Mouse (Mus musculus) limb, embryonic 14.5 days (tissue): Measurements from ENCODE around the gene 4930426L09Rik. TPM values are rescaled to one million over a fixed set of nuclear protein-coding genes. Genes with fewer than 3 reads are reported as not detected.

Source experiments
- ATAC-seq: fragments of 200-750 bp; cut with Nextera tagmentation; 2 replicates; pipeline ENCODE4 v1.8.0; 2017; ENCODE audit warnings: low read depth, moderate number of reproducible peaks, moderate TSS enrichment; ENCODE audit not compliant: low FRiP score
- DNase-seq: peaks from one replicate; pipeline ENCODE4 v3.0.0-alpha.2; 2015; ENCODE audit warnings: low spot score
- H3K27ac ChIP-seq: fragments of 300-500 bp; sonication (generic); replicated peaks from 2 replicates; pipeline ENCODE4 v1.5.1; 2014; ENCODE audit warnings: low read depth, mild to moderate bottlenecking, low read length, moderate library complexity, mixed read lengths
- H3K27me3 ChIP-seq: fragments of 300-500 bp; sonication (generic); 2 replicates; pipeline ENCODE4 v1.6.1; 2014; ENCODE audit warnings: low read length, mixed read lengths; ENCODE audit not compliant: control insufficient read depth, insufficient read depth
- H3K36me3 ChIP-seq: fragments of 300-500 bp; sonication (generic); 2 replicates; pipeline ENCODE4 v1.6.1; 2014; ENCODE audit warnings: mild to moderate bottlenecking, low read length, moderate library complexity, mixed read lengths; ENCODE audit not compliant: control insufficient read depth, insufficient read depth
- H3K4me1 ChIP-seq: fragments of 300-500 bp; sonication (generic); 2 replicates; pipeline ENCODE4 v1.6.1; 2014; ENCODE audit warnings: antibody characterized with exemption, low read length, mixed read lengths; ENCODE audit not compliant: control insufficient read depth, insufficient read depth
- H3K4me2 ChIP-seq: fragments of 300-500 bp; sonication (generic); replicated peaks from 2 replicates; pipeline ENCODE4 v1.6.1; 2014; ENCODE audit warnings: low read depth, mild to moderate bottlenecking, low read length, moderate library complexity; ENCODE audit not compliant: severe bottlenecking
- H3K4me3 ChIP-seq: fragments of 300-500 bp; sonication (generic); replicated peaks from 2 replicates; pipeline ENCODE4 v1.5.1; 2014; ENCODE audit warnings: low read length
- H3K9ac ChIP-seq: fragments of 300-500 bp; sonication (generic); 2 replicates; pipeline ENCODE4 v1.6.1; 2014; ENCODE audit warnings: mild to moderate bottlenecking, low read depth, low read length, moderate library complexity; ENCODE audit not compliant: severe bottlenecking
- H3K9me3 ChIP-seq: fragments of 300-500 bp; sonication (generic); 2 replicates; pipeline ENCODE4 v1.6.1; 2016; ENCODE audit warnings: low read length; ENCODE audit not compliant: control insufficient read depth
- POLR2A ChIP-seq: fragments of 200-500 bp; IDR thresholded peaks from 2 replicates; pipeline ENCODE4 v1.8.0; 2012; ENCODE audit warnings: inconsistent platforms, mild to moderate bottlenecking, moderate library complexity, borderline replicate concordance; ENCODE audit not compliant: insufficient read depth, insufficient read length; ENCODE audit errors: extremely low read depth
- WGBS: fragments of 180-500 bp; shearing (Covaris S2); extraction: QIAGEN DNeasy Blood & Tissue Kit; methylation state at CpG from one replicate; pipeline ENCODE4 v1.1.7; 2014; 5-methylcytosine and 5-hydroxymethylcytosine counted together
- polyA plus RNA-seq, 2 experiments: library from polyadenylated mRNA; depleted of rRNA in 1 of 2; stranded (reverse) in 1 of 2; unstranded in 1 of 2; fragments of >200 nt; fragmentation: Nextera tagmentation in 1 of 2; extraction: Ambion mirVana in 1 of 2; gene quantifications; 2 replicates each; pipeline versions ENCODE4 v1.2.1 to v1.2.3; 2012 to 2014

The 4930426L09Rik gene
- polyA plus RNA-seq, 2 experiments, result 0.25 to 0.59 TPM

DNA sequence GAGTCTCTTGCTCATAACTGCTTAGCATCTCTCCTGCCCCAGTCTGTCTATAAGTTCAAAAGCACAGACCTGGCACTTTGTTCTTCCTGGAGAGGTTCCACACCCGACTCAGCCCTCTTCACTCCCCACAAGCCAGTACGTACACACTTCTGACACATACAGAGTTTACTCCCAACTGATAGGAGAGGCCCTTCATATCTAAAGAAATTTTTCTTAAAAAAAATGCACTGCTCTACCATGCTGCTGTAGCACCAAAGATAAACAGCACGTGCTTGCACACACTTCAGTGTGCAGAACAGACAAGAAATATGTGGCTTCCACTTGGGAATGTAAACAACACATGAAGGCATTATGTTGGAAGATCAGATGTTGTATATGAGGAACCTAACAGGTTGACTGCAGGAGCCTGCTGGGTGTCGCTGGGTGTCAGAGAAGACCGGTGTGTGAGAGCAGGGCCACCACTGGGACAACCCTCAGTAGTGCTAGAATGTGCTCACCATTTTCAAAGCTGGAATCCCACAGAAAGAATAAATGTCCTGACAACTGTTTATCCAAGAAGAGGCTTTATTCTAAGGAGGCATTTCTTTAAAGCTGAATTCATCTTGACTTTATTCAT, 29.0 kb upstream of the 4930426L09Rik start:
- DNase-seq, result no peak
- 82% methylated on average over 5 of the region's 5 CpGs for WGBS
- no peaks in the 10 kb centered on the region for H3K4me1 ChIP-seq

GRCm38 (mm10) chr2:18970461-18970860, 27.7 kb upstream of the 4930426L09Rik start:
- no peak overlapping the region for H3K4me2 ChIP-seq
- H3K4me1 ChIP-seq, result no peaks in the 10 kb centered on the region
- DNase-seq (no peak), ATAC-seq (no peak)
- H3K4me3 ChIP-seq, result no peak overlapping the region
- no peak for TF ChIP-seq POLR2A
- no peak overlapping the region for H3K9ac ChIP-seq
- no peak overlapping the region for H3K27ac ChIP-seq
- WGBS, result 88% methylated on average over 2 of the region's 2 CpGs
- no peaks in the 10 kb centered on the region for H3K27me3 ChIP-seq
- no peaks in the 10 kb centered on the region for H3K36me3 ChIP-seq
- 0 out of 2 replicates have a peak, but pooled peaks cover 5% of the 10 kb centered on the region for H3K9me3 ChIP-seq

More for the DNA sequence above, 29.0 kb upstream of the 4930426L09Rik start:
- H3K4me2 ChIP-seq, result no peak overlapping the region
- 0 out of 2 replicates have a peak, but pooled peaks cover 5% of the 10 kb centered on the region for H3K9me3 ChIP-seq
- no peak for ATAC-seq
- no peak for TF ChIP-seq POLR2A
- H3K9ac ChIP-seq, result no peak overlapping the region
- no peaks in the 10 kb centered on the region for H3K27me3 ChIP-seq
- H3K36me3 ChIP-seq, result no peaks in the 10 kb centered on the region
- no peak overlapping the region for H3K4me3 ChIP-seq
- no peak overlapping the region for H3K27ac ChIP-seq

GRCm38 (mm10) chr2:18971564-18971963, 26.6 kb upstream of the 4930426L09Rik start:
- WGBS, result 72% methylated on average over 3 of the region's 3 CpGs
- Histone ChIP-seq H3K9me3 (0 out of 2 replicates have a peak, but pooled peaks cover 5% of the 10 kb centered on the region), H3K4me3 (no peak overlapping the region), H3K27me3 (no peaks in the 10 kb centered on the region), H3K4me1 (no peaks in the 10 kb centered on the region), H3K4me2 (no peak overlapping the region), H3K9ac (no peak overlapping the region), H3K36me3 (no peaks in the 10 kb centered on the region), H3K27ac (no peak overlapping the region)
- DNase-seq (no peak), ATAC-seq (no peak)
- TF ChIP-seq POLR2A, result no peak

DNA sequence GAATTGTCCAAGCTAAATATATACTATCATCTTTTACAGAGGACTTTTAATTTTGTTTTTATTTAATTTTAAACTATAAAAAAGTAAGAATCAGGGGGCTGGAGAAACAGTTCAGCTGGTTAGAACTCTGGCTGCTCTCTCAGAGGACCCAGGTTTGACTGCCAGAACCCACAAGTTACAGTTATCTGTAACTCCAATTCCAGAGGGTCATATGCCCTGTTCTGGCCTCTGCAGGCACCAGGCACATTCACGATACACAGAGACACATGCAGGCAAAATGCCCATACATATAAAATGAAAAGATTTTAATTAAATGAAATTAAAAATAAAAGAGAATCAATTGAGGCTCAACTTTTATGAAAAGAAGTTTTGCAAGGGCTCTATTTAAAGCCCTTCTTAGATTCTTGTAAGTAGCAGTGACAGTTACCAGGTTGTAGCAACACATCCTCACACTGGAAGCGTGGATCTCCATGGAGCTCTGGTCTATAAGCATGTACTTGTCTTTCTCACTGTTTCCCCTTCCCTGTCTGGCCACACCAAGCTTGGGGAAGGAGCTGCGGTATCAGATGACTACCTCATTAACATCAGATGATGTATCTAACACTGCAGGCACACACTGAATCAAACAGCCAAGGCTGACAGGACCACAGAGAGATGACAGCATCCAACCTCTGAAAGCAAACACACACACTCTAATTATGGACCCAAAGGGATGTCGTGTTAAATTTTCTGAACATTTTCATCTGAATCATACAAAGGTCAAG, 23.1 kb upstream of the 4930426L09Rik start:
- H3K4me3 ChIP-seq, result no peak overlapping the region
- ATAC-seq (no peak), DNase-seq (no peak)
- H3K27ac ChIP-seq, result no peak overlapping the region
- 0 out of 2 replicates have a peak, but pooled peaks cover 5% of the 10 kb centered on the region for H3K9me3 ChIP-seq
- no peak overlapping the region for H3K4me2 ChIP-seq
- H3K4me1 ChIP-seq, result no peaks in the 10 kb centered on the region; the same call in 1 of the 2 replicates
- no peak overlapping the region for H3K9ac ChIP-seq
- no peak for TF ChIP-seq POLR2A
- WGBS, result 51% methylated on average over 4 of the region's 4 CpGs
- H3K27me3 ChIP-seq, result no peaks in the 10 kb centered on the region
- H3K36me3 ChIP-seq, result no peaks in the 10 kb centered on the region

- TF ChIP-seq POLR2A, result no peak
- 88% methylated on average over 2 of the region's 2 CpGs for WGBS
Observed at GRCm38 (mm10) chr2:18976175-18976574, 22.0 kb upstream of the 4930426L09Rik start.

More at GRCm38 (mm10) chr2:18976175-18976574, 22.0 kb upstream of the 4930426L09Rik start:
- H3K9me3 ChIP-seq, result 0 out of 2 replicates have a peak, but pooled peaks cover 5% of the 10 kb centered on the region
- ATAC-seq, result no peak
- no peak overlapping the region for H3K4me2 ChIP-seq
- H3K27me3 ChIP-seq, result no peaks in the 10 kb centered on the region
- H3K27ac ChIP-seq, result no peak overlapping the region
- no peak overlapping the region for H3K4me3 ChIP-seq
- no peaks in the 10 kb centered on the region; the same call in 1 of the 2 replicates for H3K4me1 ChIP-seq
- no peaks in the 10 kb centered on the region for H3K36me3 ChIP-seq
- DNase-seq, result no peak
- H3K9ac ChIP-seq, result no peak overlapping the region
